Mouse (Mus musculus) liver, embryonic 12.5 days (tissue): ENCODE measurements around the gene Cdh5. TPM values are rescaled to one million over a fixed set of nuclear protein-coding genes. Genes with fewer than 3 reads are reported as not detected.
A peak's percentile ranks its signal among the peaks of the same experiment; 100 is the strongest.

Experiments
- ATAC-seq: fragments of 200-750 bp; cut with Nextera tagmentation; 2 replicates; pipeline ENCODE4 v1.8.0; 2017; ENCODE audit warnings: moderate number of reproducible peaks, mild to moderate bottlenecking, moderate library complexity
- H3K27ac ChIP-seq: fragments of 300-500 bp; sonication (generic); 2 replicates; pipeline ENCODE4 v1.5.1; 2016; ENCODE audit warnings: mild to moderate bottlenecking
- H3K27me3 ChIP-seq: fragments of 300-500 bp; sonication (generic); replicated peaks from 2 replicates; pipeline ENCODE4 v1.6.1; 2016; ENCODE audit warnings: mild to moderate bottlenecking, moderate library complexity
- H3K36me3 ChIP-seq: fragments of 300-500 bp; sonication (generic); 2 replicates; pipeline ENCODE4 v1.6.1; 2016; ENCODE audit warnings: mild to moderate bottlenecking, moderate library complexity
- H3K4me1 ChIP-seq: fragments of 300-500 bp; sonication (generic); 2 replicates; pipeline ENCODE4 v1.6.1; 2016
- H3K4me2 ChIP-seq: fragments of 300-500 bp; sonication (generic); 2 replicates; pipeline ENCODE4 v1.6.1; 2016; ENCODE audit warnings: mild to moderate bottlenecking, moderate library complexity
- H3K4me3 ChIP-seq: fragments of 300-500 bp; sonication (generic); 2 replicates; pipeline ENCODE4 v1.5.1; 2016; ENCODE audit warnings: mild to moderate bottlenecking, moderate library complexity
- H3K9ac ChIP-seq: fragments of 300-500 bp; sonication (generic); 2 replicates; pipeline ENCODE4 v1.6.1; 2016; ENCODE audit warnings: mild to moderate bottlenecking, moderate library complexity
- H3K9me3 ChIP-seq: fragments of 300-500 bp; sonication (generic); replicated peaks from 2 replicates; pipeline ENCODE4 v1.6.1; 2016; ENCODE audit warnings: mild to moderate bottlenecking, moderate library complexity
- WGBS: fragments of 180-500 bp; shearing (Covaris S2); methylation state at CpG from one replicate; pipeline ENCODE4 v1.1.7; 2016; ENCODE audit not compliant: insufficient replicate concordance; 5-methylcytosine and 5-hydroxymethylcytosine counted together
- polyA plus RNA-seq: library from polyadenylated mRNA; unstranded; fragments of >200 nt; fragmentation: Nextera tagmentation; extraction: Ambion mirVana; gene quantifications from 2 replicates; pipeline ENCODE4 v1.2.1, GENCODE M21; 2016

Gene Cdh5
- polyA plus RNA-seq, 1 experiment from 2014 or later = 9.9 TPM

GRCm38 (mm10) chr8:104145981-104146689 lies 44.7 kb downstream of the Cdh5 start:
- no peaks in the 10 kb centered on the region for H3K4me1 ChIP-seq
- H3K9me3 ChIP-seq = no peaks in the 10 kb centered on the region
- no peaks in the 10 kb centered on the region; the same call in 1 of the 2 replicates for H3K27me3 ChIP-seq
- 26% methylated on average over 15 of the region's 15 CpGs for WGBS
- no peak overlapping the region for H3K4me3 ChIP-seq
- no peak overlapping the region for H3K4me2 ChIP-seq
- H3K9ac ChIP-seq = no peak overlapping the region
- H3K27ac ChIP-seq = no peak overlapping the region
- no peaks in the 10 kb centered on the region for H3K36me3 ChIP-seq
- peak; percentile 60 for ATAC-seq

GRCm38 (mm10) chr8:104146717-104147494 lies 45.5 kb downstream of the Cdh5 start:
- Histone ChIP-seq H3K4me1 (no peaks in the 10 kb centered on the region), H3K27ac (no peak overlapping the region), H3K36me3 (no peaks in the 10 kb centered on the region), H3K9me3 (no peaks in the 10 kb centered on the region), H3K4me2 (no peak overlapping the region), H3K4me3 (no peak overlapping the region), H3K27me3 (no peaks in the 10 kb centered on the region; the same call in 1 of the 2 replicates), H3K9ac (no peak overlapping the region)
- ATAC-seq = no peak
- 78% methylated on average over 15 of the region's 15 CpGs for WGBS

GRCm38 (mm10) chr8:104147947-104148346 lies 46.5 kb downstream of the Cdh5 start:
- H3K4me2 ChIP-seq = no peak overlapping the region
- H3K36me3 ChIP-seq = no peaks in the 10 kb centered on the region
- WGBS = 76% methylated on average over 2 of the region's 2 CpGs
- H3K4me3 ChIP-seq = no peak overlapping the region
- ATAC-seq = no peak
- no peaks in the 10 kb centered on the region for H3K9me3 ChIP-seq
- no peaks in the 10 kb centered on the region; the same call in 1 of the 2 replicates for H3K27me3 ChIP-seq
- no peak overlapping the region for H3K27ac ChIP-seq
- no peak overlapping the region for H3K9ac ChIP-seq
- H3K4me1 ChIP-seq = no peaks in the 10 kb centered on the region

- H3K4me1 ChIP-seq = no peaks in the 10 kb centered on the region
- no peaks in the 10 kb centered on the region for H3K27me3 ChIP-seq
- H3K27ac ChIP-seq = no peak overlapping the region
- WGBS = 63% methylated on average over 5 of the region's 5 CpGs
- no peak overlapping the region for H3K9ac ChIP-seq
- no peak for ATAC-seq
- H3K4me3 ChIP-seq = no peak overlapping the region
- H3K36me3 ChIP-seq = no peaks in the 10 kb centered on the region
- peaks cover 12% of the 10 kb centered on the region; the same call in 1 of the 2 replicates for H3K9me3 ChIP-seq
- H3K4me2 ChIP-seq = no peak overlapping the region
Observed at GRCm38 (mm10) chr8:104160731-104161130, 59.3 kb downstream of the Cdh5 start.

- Histone ChIP-seq H3K27me3 (peaks cover 59% of the 10 kb centered on the region), H3K9ac (no peak overlapping the region), H3K4me3 (no peak overlapping the region), H3K4me2 (no peak overlapping the region), H3K9me3 (no peaks in the 10 kb centered on the region), H3K27ac (no peak overlapping the region), H3K4me1 (peaks cover 11% of the 10 kb centered on the region), H3K36me3 (no peaks in the 10 kb centered on the region)
- 50% methylated on average over 3 of the region's 3 CpGs for WGBS
- no peak for ATAC-seq
Observed at GRCm38 (mm10) chr8:104169461-104169860, 68.0 kb downstream of the Cdh5 start.

GRCm38 (mm10) chr8:104170118-104171049 lies 69.0 kb downstream of the Cdh5 start, which contains the start of gene Bean1:
Gene Bean1, plus strand, starts transcription at chr8:104170442.
- peaks cover 59% of the 10 kb centered on the region for H3K27me3 ChIP-seq
- peaks cover 11% of the 10 kb centered on the region for H3K4me1 ChIP-seq
- peak; percentile 62 for ATAC-seq
- peak within 1 kb of the TSS; percentile 78 for H3K4me2 ChIP-seq
- H3K27ac ChIP-seq = no peak within 1 kb of the TSS
- no peaks in the 10 kb centered on the region for H3K9me3 ChIP-seq
- H3K4me3 ChIP-seq = peak within 1 kb of the TSS; percentile 56
- WGBS = 1% methylated on average over 75 of the region's 87 CpGs
- no peaks in the 10 kb centered on the region for H3K36me3 ChIP-seq
- peak within 1 kb of the TSS; percentile 41; the same call in 1 of the 2 replicates for H3K9ac ChIP-seq

GRCm38 (mm10) chr8:104171050-104171620 lies 69.7 kb downstream of the Cdh5 start:
- no peak overlapping the region for H3K27ac ChIP-seq
- H3K4me2 ChIP-seq = peak overlapping the region; percentile 78
- H3K4me1 ChIP-seq = peaks cover 11% of the 10 kb centered on the region
- no peaks in the 10 kb centered on the region for H3K36me3 ChIP-seq
- H3K9ac ChIP-seq = peak overlapping the region; percentile 41; the same call in 1 of the 2 replicates
- WGBS = 7% methylated on average over 30 of the region's 32 CpGs
- H3K4me3 ChIP-seq = peak overlapping the region; percentile 56
- ATAC-seq = no peak
- H3K9me3 ChIP-seq = no peaks in the 10 kb centered on the region
- peaks cover 59% of the 10 kb centered on the region for H3K27me3 ChIP-seq

- no peak for ATAC-seq
- 82% methylated on average over 6 of the region's 6 CpGs for WGBS
- H3K4me2 ChIP-seq = no peak overlapping the region
- H3K27me3 ChIP-seq = peaks cover 56% of the 10 kb centered on the region
- peaks cover 11% of the 10 kb centered on the region for H3K4me1 ChIP-seq
- H3K27ac ChIP-seq = no peak overlapping the region
- H3K9me3 ChIP-seq = no peaks in the 10 kb centered on the region
- no peaks in the 10 kb centered on the region for H3K36me3 ChIP-seq
- H3K4me3 ChIP-seq = no peak overlapping the region
- H3K9ac ChIP-seq = no peak overlapping the region
Observed at GRCm38 (mm10) chr8:104172420-104172819, 71.0 kb downstream of the Cdh5 start.

- no peak overlapping the region for H3K4me2 ChIP-seq
- H3K36me3 ChIP-seq = no peaks in the 10 kb centered on the region
- no peaks in the 10 kb centered on the region for H3K9me3 ChIP-seq
- H3K4me3 ChIP-seq = no peak overlapping the region
- peaks cover 28% of the 10 kb centered on the region for H3K27me3 ChIP-seq
- WGBS = 15% methylated on average over 8 of the region's 8 CpGs
- 0 out of 2 replicates have a peak, but pooled peaks cover 2% of the 10 kb centered on the region for H3K4me1 ChIP-seq
- no peak for ATAC-seq
- H3K27ac ChIP-seq = no peak overlapping the region
- no peak overlapping the region for H3K9ac ChIP-seq
Observed at GRCm38 (mm10) chr8:104175848-104176527, 74.6 kb downstream of the Cdh5 start.

GRCm38 (mm10) chr8:104177054-104177453 lies 75.6 kb downstream of the Cdh5 start:
- H3K9me3 ChIP-seq = no peaks in the 10 kb centered on the region
- no peak for ATAC-seq
- no peak overlapping the region for H3K4me2 ChIP-seq
- no peak overlapping the region for H3K4me3 ChIP-seq
- H3K9ac ChIP-seq = no peak overlapping the region
- H3K4me1 ChIP-seq = no peaks in the 10 kb centered on the region
- H3K36me3 ChIP-seq = no peaks in the 10 kb centered on the region
- H3K27me3 ChIP-seq = peaks cover 17% of the 10 kb centered on the region
- H3K27ac ChIP-seq = no peak overlapping the region
- 76% methylated on average over 4 of the region's 4 CpGs for WGBS

- Histone ChIP-seq H3K27ac (no peak overlapping the region), H3K36me3 (no peaks in the 10 kb centered on the region), H3K9me3 (no peaks in the 10 kb centered on the region), H3K4me3 (no peak overlapping the region), H3K4me2 (no peak overlapping the region), H3K4me1 (no peaks in the 10 kb centered on the region), H3K9ac (no peak overlapping the region), H3K27me3 (peaks cover 12% of the 10 kb centered on the region; the same call in 1 of the 2 replicates)
- WGBS = 41% methylated on average over 6 of the region's 6 CpGs
- ATAC-seq = no peak
Observed at GRCm38 (mm10) chr8:104184905-104185304, 83.5 kb downstream of the Cdh5 start.
